Mouse (Mus musculus) embryo, embryonic 10 days (tissue): ENCODE measurements around the gene Akap11.
"Not testable (repeated sequence)": the region's sequence is repeated elsewhere in the genome, so short reads cannot be mapped to it uniquely, and the experiment has no call there.

Experiments
- DNase-seq: peaks from one replicate; pipeline ENCODE4 v3.0.0-alpha.2; 2015; ENCODE audit warnings: low spot score

Gene Akap11

DNA sequence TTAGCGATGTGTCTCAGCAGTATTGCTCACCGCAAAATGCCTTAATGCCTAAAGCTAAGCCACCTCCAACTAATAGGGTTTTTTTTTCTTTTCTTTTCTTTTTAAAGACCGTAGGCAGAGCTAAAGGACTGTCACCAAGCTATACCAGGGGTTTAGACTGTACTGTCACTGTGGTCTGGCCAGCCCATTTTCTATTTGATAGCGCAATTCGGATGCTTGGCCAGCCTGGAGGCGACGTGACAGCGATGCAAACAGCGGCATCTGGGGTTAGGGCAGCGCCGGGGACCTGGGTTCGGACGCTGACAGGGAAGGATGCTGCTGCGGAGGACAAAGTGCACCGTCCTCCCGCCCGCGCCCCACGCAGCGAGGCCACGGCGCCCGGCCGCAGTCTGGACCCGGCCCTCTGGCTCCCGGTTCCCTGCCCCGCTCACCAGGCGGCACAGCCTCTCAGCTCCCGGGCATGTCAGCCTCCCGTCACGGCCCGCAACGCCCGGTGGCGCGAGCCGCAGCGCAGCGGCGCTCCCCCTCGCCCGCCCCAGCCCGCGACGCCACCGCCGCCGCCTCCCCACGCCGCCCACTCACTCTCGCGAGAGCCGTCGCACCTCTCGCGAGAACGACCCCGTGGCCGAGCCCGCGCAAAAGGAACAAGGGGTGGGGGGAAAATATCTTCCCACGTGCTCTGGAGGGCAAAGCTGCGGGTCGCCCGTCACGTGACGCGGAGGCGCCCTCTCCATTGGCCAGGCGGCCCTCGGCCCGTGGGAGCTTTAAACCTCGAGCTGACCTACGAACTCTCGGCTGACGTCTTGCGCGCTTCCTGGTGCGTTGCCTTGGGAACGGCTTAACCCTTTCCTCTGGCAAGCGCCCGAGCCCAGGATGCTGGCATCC is at the start of gene Akap11:
Gene Akap11, minus strand, starts transcription at position 528 of the 885 bp plus-strand sequence.
- DNase-seq, result peak; percentile 99

DNA sequence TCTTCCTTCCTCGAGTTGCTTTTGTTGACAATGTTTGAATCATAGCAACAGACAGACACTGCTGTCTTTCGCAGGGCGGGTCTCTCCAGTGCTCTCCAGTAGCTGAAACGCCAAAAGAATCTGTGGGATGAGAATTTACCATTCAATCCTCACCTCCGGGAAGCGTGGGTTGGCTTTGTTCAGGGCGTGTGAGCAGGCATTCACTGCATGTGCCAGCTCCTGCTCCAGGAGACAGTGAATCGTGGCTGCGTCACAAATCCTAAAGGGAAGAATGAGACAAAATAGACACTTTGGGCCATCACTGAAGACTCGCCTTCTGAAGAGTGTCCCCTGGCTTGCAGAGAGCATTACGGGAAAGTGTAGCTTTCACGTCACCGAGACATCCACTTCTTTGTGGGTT is 47.6 kb upstream of the Akap11 start:
- DNase-seq, result no peak

DNA sequence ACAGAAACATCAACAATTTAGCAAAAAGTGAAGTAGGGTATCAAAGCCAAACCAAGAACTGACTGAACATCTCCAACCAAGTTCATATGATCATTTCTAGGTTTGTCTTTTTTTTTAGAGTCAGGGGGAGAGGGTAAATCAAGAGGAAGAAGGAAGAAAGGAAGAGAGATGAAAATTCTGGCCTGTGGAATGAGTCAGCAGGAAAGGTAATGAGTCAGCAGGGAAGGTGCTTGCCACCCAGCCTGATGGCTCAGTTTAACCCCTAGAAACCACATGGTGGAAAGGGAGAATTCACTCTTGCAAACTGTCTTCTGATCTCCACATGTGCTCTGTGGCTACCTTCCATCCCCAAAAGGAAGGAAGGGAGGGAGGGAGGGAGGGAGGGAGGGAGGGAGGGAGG is 46.6 kb upstream of the Akap11 start:
- no peak for DNase-seq

- DNase-seq, result no peak
Observed at GRCm38 (mm10) chr14:78575899-78576298, 39.3 kb upstream of the Akap11 start.

- DNase-seq, result no peak
Observed at GRCm38 (mm10) chr14:78568410-78568809, 31.8 kb upstream of the Akap11 start.

DNA sequence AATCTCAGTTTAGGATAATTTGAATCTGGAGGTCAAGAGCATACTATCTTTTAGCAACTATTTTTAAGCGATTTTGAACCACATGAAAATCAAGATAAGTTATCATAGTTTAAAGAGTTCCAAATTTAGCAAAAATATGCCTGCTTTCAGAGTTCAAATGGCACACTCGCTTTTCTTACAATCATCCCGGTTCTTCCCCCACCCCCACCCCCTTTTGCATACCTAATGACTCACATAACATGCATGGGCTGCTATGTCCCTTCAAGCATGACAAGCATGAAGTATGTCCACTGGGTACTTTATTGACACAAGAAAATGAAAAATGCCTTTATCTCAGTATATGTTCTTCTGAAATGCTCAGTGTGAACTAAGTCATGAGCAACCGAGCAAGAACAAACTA is 29.8 kb upstream of the Akap11 start:
- no peak for DNase-seq

DNA sequence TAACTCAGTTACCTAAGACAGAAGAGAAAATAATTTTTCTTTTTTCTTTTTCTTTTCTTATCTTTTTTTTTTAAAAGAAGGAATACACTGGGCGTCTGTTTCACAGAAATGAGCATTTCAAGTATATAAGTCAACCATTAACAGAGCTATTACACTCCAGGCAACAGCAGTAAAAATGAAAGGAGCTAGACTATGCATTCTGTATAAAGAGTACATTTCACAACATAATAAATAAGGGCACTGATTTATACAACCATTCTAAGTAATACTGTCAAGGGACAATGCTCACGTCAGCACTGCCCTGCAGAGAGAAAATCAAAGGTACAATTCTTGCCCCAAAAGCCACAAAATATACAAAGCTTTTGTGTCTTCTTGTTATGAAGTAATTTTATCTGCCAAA is 27.7 kb upstream of the Akap11 start:
- DNase-seq, result no peak

GRCm38 (mm10) chr14:78563211-78563610 is 26.6 kb upstream of the Akap11 start:
- DNase-seq, result no peak

DNA sequence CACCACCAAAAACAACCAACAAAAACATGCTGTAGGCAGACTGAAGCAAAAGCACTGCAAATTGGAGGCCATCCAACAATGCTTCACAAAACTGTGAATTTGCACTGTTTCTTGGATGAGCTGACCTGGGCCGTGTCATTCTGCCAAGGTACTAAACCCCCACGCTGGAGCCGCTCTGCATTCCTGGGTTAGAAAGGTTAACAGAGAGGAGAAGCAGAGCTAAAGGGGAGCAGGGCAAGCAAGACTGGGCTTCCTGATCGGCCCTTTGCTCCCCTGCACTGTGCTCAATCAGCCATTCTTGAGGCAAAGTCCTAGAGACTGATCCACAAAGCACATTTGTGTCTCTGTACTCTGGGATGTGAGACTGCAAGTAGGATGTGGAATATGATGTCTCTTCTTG is 25.5 kb upstream of the Akap11 start:
- no peak for DNase-seq

DNA sequence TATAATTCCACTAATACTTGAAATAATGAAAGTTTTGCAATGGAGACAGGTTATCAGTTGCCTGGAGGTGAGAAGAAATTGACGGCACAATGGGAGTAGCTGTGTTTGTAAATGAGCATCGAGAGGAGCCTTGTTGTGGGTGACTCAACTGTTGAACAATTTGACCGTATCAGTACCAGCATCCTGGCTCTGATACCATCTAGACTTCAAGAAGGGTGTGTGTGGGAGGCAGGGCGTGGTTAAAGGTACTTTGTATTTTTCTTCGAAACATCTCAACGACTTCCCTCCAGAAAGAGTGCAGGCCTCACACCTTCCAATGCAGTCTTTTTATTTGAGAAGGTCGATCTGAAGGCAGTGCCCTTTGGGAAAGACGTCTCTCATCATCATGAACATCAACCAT is 22.4 kb upstream of the Akap11 start:
- no peak for DNase-seq

DNA sequence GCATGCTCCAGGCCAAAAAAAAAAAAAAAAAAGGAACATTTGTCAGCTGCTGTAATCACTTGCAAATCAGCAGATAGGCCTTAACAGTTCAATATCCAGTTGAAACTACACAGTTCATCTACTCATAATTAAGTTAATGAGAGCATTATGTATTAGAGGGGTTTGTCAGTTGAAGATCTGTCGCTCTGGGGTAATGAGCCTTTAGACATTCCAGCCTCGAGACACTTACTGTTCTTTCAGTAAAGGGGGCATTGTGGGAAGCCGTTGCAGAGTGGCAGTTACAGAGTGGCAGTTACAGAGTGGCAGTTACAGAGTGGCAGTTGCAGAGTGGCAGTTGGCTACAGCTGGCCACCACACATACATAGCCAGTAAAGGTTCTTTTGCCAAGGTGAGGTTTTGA is 18.2 kb upstream of the Akap11 start:
- not testable (repeated sequence) for DNase-seq

GRCm38 (mm10) chr14:78553661-78554060 is 17.1 kb upstream of the Akap11 start:
- DNase-seq, result no peak

- no peak for DNase-seq
Observed at GRCm38 (mm10) chr14:78548807-78549206, 12.2 kb upstream of the Akap11 start.

GRCm38 (mm10) chr14:78541319-78541718 is 4.7 kb upstream of the Akap11 start:
- DNase-seq, result no peak

DNA sequence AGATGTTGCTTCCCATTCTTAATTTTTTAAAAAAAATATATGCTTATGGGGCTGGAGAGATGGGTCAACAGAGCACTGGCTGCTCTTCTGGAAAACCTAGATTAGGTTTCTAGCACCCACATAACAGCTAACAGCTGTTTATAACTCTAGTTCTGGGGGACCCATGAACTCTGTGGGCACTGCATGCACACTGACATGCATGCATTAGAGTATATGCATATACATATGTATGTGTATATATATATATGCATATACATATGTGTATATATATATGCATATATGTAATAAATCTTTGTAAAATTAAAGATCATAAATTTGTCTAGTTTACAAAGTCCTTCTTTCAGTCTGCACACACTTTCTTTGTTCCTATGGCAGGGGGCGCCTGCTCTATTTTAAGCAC is 3.2 kb upstream of the Akap11 start:
- no peak for DNase-seq

- peak; percentile 64 for DNase-seq
Observed at GRCm38 (mm10) chr14:78538572-78539320, 2.1 kb upstream of the Akap11 start.

DNA sequence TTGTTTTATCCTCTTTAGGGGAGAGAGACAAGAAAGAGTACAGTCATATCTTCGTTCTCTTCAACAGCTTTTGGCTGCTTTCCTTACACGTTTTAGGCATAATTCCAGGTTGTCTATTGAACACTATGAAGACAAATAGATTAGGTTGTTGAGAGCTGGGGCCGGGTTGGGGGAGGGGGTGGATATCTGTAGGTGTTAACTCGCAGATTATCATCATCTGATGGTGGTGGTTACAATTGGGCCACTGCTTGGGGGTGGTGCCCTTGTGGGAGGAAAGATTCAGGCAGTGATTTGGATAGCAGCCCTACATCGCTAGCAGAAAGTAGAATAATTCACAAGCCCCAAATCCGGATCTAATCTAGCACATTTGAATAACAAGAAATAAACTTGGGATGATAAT is 943 bp upstream of the Akap11 start:
- DNase-seq, result no peak

GRCm38 (mm10) chr14:78535366-78535765 is 1.2 kb downstream of the Akap11 start:
- peak; percentile 18 for DNase-seq

DNA sequence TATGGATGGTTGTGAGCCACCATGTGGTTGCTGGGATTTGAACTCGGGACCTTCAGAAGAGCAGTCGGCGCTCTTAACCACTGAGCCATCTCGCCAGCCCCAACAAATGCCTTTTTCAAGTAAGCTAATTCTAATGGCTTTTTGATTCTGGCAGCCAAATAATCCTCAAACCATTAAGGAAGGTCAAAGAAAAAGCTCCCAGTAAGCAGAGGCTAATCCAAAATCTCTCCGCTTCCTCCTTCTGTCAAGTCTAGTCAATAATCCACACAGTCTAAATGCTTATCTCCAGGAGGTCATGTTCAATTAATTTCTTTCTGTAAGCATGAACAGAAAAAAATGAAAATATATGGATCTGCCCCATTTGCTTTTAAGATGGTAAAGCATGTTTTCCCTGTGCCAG is 2.0 kb downstream of the Akap11 start:
- no peak for DNase-seq

- no peak for DNase-seq
Observed at GRCm38 (mm10) chr14:78533701-78534100, 2.9 kb downstream of the Akap11 start.

DNA sequence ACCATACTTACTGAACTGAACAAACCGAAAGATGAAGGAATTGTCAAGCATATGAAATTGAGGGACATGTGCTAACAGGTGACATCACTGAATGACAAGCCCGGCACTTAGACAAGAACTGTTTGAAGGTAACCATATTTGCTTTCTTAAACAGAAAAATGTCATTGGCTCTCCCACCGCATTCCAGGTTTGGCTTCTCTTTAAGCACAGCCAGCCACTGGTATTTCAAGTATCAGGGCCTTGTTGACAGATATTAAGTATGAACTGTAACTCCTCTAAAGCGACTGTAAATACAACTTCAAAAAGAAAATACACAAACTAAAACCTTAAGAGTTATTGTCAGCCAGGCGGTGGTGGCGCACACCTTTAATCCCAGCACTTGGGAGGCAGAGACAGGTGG is 4.3 kb downstream of the Akap11 start:
- DNase-seq, result no peak

DNA sequence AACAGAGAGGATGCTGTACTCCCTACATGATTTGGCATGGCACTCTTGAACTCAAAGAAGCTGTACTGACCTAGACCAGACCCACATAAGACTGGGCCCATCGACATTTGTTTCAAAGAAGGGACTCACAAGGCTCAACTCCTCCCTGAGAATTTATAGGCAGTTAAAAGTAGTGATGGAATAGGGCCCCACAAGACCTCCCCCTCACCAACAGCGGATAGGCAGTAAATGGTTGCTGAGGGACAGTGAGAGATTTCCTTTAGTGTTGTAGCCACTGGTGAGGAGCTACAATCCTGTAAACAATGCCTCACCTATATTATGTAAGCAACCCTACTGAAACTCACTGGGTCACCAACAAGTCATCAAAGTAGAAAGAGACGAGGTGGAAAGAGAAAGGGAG is 6.4 kb downstream of the Akap11 start:
- no peak for DNase-seq
